Mouse (Mus musculus): ENCODE data around the gene Xpc. TPM values are rescaled to one million over a fixed set of nuclear protein-coding genes. Genes with fewer than 3 reads are reported as not detected.
"Not testable (repeated sequence)": the region's sequence is repeated elsewhere in the genome, so short reads cannot be mapped to it uniquely, and the experiment has no call there.

Gene Xpc
- polyA plus RNA-seq, 1 experiment from 2014 or later: 4.6 TPM

- ATAC-seq (ENCODE audit: low read depth) (no peak), DNase-seq (no peak)
- Histone ChIP-seq H3K4me2 (no peak overlapping the region), H3K9me3 (replicated peaks) (no peaks in the 10 kb centered on the region), H3K27ac (no peak overlapping the region), H3K4me1 (replicated peaks) (peaks cover 4% of the 10 kb centered on the region; the same call in 1 of the 2 replicates), H3K9ac (no peak overlapping the region), H3K4me3 (replicated peaks) (no peak overlapping the region), H3K36me3 (peaks cover 63% of the 10 kb centered on the region), H3K27me3 (no peaks in the 10 kb centered on the region)
- WGBS (ENCODE audit: insufficient replicate concordance): 71% methylated on average over 10 of the region's 10 CpGs
These were observed 25.8 kb downstream of the Xpc start for GRCm38 (mm10) chr6:91489872-91490271.

GRCm38 (mm10) chr6:91488496-91489212, 27.0 kb downstream of the Xpc start:
- no peak overlapping the region for H3K4me3 ChIP-seq (replicated peaks)
- no peaks in the 10 kb centered on the region for H3K9me3 ChIP-seq (replicated peaks)
- H3K27ac ChIP-seq: no peak overlapping the region
- H3K27me3 ChIP-seq: no peaks in the 10 kb centered on the region
- WGBS (ENCODE audit: insufficient replicate concordance): 59% methylated on average over 9 of the region's 9 CpGs
- H3K9ac ChIP-seq: no peak overlapping the region
- H3K36me3 ChIP-seq: peaks cover 75% of the 10 kb centered on the region
- peaks cover 4% of the 10 kb centered on the region; the same call in 1 of the 2 replicates for H3K4me1 ChIP-seq (replicated peaks)
- H3K4me2 ChIP-seq: no peak overlapping the region
- ATAC-seq (ENCODE audit: low read depth) (no peak), DNase-seq (no peak)

- H3K4me2 ChIP-seq: no peak overlapping the region
- H3K36me3 ChIP-seq: peaks cover 88% of the 10 kb centered on the region
- H3K4me3 ChIP-seq (replicated peaks): no peak overlapping the region
- no peaks in the 10 kb centered on the region for H3K9me3 ChIP-seq (replicated peaks)
- H3K27ac ChIP-seq: no peak overlapping the region
- H3K9ac ChIP-seq: no peak overlapping the region
- ATAC-seq (ENCODE audit: low read depth) (no peak), DNase-seq (no peak)
- peaks cover 4% of the 10 kb centered on the region; the same call in 1 of the 2 replicates for H3K4me1 ChIP-seq (replicated peaks)
- no peaks in the 10 kb centered on the region for H3K27me3 ChIP-seq
- WGBS (ENCODE audit: insufficient replicate concordance): 82% methylated on average over 15 of the region's 15 CpGs
These were observed 28.8 kb downstream of the Xpc start for GRCm38 (mm10) chr6:91486736-91487453.

- DNase-seq: no peak
- 83% methylated on average over 2 of the region's 2 CpGs for WGBS (ENCODE audit: insufficient replicate concordance)
- no peak for ATAC-seq (ENCODE audit: low read depth)
- Histone ChIP-seq H3K27me3 (no peaks in the 10 kb centered on the region), H3K4me2 (no peak overlapping the region), H3K4me3 (replicated peaks) (no peak overlapping the region), H3K27ac (no peak overlapping the region), H3K36me3 (peaks cover 97% of the 10 kb centered on the region), H3K9me3 (replicated peaks) (no peaks in the 10 kb centered on the region), H3K9ac (no peak overlapping the region), H3K4me1 (replicated peaks) (no peaks in the 10 kb centered on the region; the same call in 1 of the 2 replicates)
These were observed 32.3 kb downstream of the Xpc start for GRCm38 (mm10) chr6:91483371-91483770.

- no peak overlapping the region for H3K4me3 ChIP-seq (replicated peaks)
- DNase-seq: no peak
These were observed 39.1 kb downstream of the Xpc start for GRCm38 (mm10) chr6:91476541-91476940.

GRCm38 (mm10) chr6:91474441-91475190, 41.1 kb downstream of the Xpc start:
- Histone ChIP-seq H3K27ac (peak overlapping the region; percentile 58), H3K4me3 (replicated peaks) (peak overlapping the region; percentile 92), H3K4me2 (peak overlapping the region; percentile 95), H3K9ac (peak overlapping the region; percentile 86), H3K36me3 (peaks cover 39% of the 10 kb centered on the region), H3K9me3 (replicated peaks) (no peaks in the 10 kb centered on the region), H3K4me1 (replicated peaks) (peaks cover 47% of the 10 kb centered on the region), H3K27me3 (no peaks in the 10 kb centered on the region)
- no peak for ATAC-seq (ENCODE audit: low read depth)
- WGBS (ENCODE audit: insufficient replicate concordance): 61% methylated on average over 9 of the region's 9 CpGs
- DNase-seq: no peak

More at GRCm38 (mm10) chr6:91476541-91476940, 39.1 kb downstream of the Xpc start:
- no peak overlapping the region for H3K27ac ChIP-seq
- H3K4me2 ChIP-seq: no peak overlapping the region
- H3K9ac ChIP-seq: no peak overlapping the region
- ATAC-seq (ENCODE audit: low read depth): no peak
- 74% methylated on average over 2 of the region's 2 CpGs for WGBS (ENCODE audit: insufficient replicate concordance)
- H3K36me3 ChIP-seq: peaks cover 45% of the 10 kb centered on the region
- peaks cover 36% of the 10 kb centered on the region for H3K4me1 ChIP-seq (replicated peaks)
- no peaks in the 10 kb centered on the region for H3K9me3 ChIP-seq (replicated peaks)
- H3K27me3 ChIP-seq: no peaks in the 10 kb centered on the region

GRCm38 (mm10) chr6:91473805-91474440, 41.8 kb downstream of the Xpc start:
- Histone ChIP-seq H3K9me3 (replicated peaks) (no peaks in the 10 kb centered on the region), H3K9ac (peak overlapping the region; percentile 86), H3K4me2 (peak overlapping the region; percentile 95), H3K36me3 (peaks cover 37% of the 10 kb centered on the region), H3K27me3 (no peaks in the 10 kb centered on the region), H3K27ac (peak overlapping the region; percentile 58), H3K4me1 (replicated peaks) (peaks cover 52% of the 10 kb centered on the region), H3K4me3 (replicated peaks) (peak overlapping the region; percentile 92)
- DNase-seq (no peak), ATAC-seq (ENCODE audit: low read depth) (peak; percentile 11)
- under 1% methylated on average over 27 of the region's 27 CpGs for WGBS (ENCODE audit: insufficient replicate concordance)

GRCm38 (mm10) chr6:91472868-91473804, 42.6 kb downstream of the Xpc start, which contains the start of the genes Chchd4 and Tmem43:
TSS of gene Chchd4 (minus strand) at chr6:91473546.
TSS of gene Tmem43 (plus strand) at chr6:91473703.
- peak within 1 kb of the TSS; percentile 95 for H3K4me2 ChIP-seq
- peak; percentile 99 for DNase-seq
- H3K27ac ChIP-seq: peak within 1 kb of the TSS; percentile 87
- H3K4me3 ChIP-seq (replicated peaks): peak within 1 kb of the TSS; percentile 92
- peaks cover 53% of the 10 kb centered on the region for H3K4me1 ChIP-seq (replicated peaks)
- under 1% methylated on average over 74 of the region's 74 CpGs for WGBS (ENCODE audit: insufficient replicate concordance)
- ATAC-seq (ENCODE audit: low read depth): peak; percentile 97
- H3K9me3 ChIP-seq (replicated peaks): no peaks in the 10 kb centered on the region
- peaks cover 37% of the 10 kb centered on the region for H3K36me3 ChIP-seq
- peak within 1 kb of the TSS; percentile 93 for H3K9ac ChIP-seq
- no peaks in the 10 kb centered on the region for H3K27me3 ChIP-seq

GRCm38 (mm10) chr6:91472319-91472718, 43.4 kb downstream of the Xpc start:
- peak; percentile 13 for DNase-seq
- WGBS (ENCODE audit: insufficient replicate concordance): 4% methylated on average over 6 of the region's 6 CpGs

GRCm38 (mm10) chr6:91471427-91471826, 44.3 kb downstream of the Xpc start:
- peak overlapping the region; percentile 87; the same call in 1 of the 2 replicates for H3K27ac ChIP-seq
- peak overlapping the region; percentile 92 for H3K4me3 ChIP-seq (replicated peaks)
- not testable (repeated sequence) for H3K27me3 ChIP-seq; ATAC-seq (ENCODE audit: low read depth); H3K9me3 ChIP-seq (replicated peaks); DNase-seq
- H3K36me3 ChIP-seq: peaks cover 43% of the 10 kb centered on the region
- peak overlapping the region; percentile 95 for H3K4me2 ChIP-seq
- H3K4me1 ChIP-seq (replicated peaks): peaks cover 52% of the 10 kb centered on the region
- H3K9ac ChIP-seq: peak overlapping the region; percentile 93
- WGBS (ENCODE audit: insufficient replicate concordance): 84% methylated on average over 3 of the region's 3 CpGs

More at GRCm38 (mm10) chr6:91472319-91472718, 43.4 kb downstream of the Xpc start:
- no peak for ATAC-seq (ENCODE audit: low read depth)
- H3K27ac ChIP-seq: peak overlapping the region; percentile 87
- peaks cover 37% of the 10 kb centered on the region for H3K36me3 ChIP-seq
- H3K9me3 ChIP-seq (replicated peaks): no peaks in the 10 kb centered on the region
- H3K4me3 ChIP-seq (replicated peaks): peak overlapping the region; percentile 92
- H3K4me1 ChIP-seq (replicated peaks): peaks cover 53% of the 10 kb centered on the region
- peak overlapping the region; percentile 93 for H3K9ac ChIP-seq
- H3K27me3 ChIP-seq: no peaks in the 10 kb centered on the region
- peak overlapping the region; percentile 95 for H3K4me2 ChIP-seq

Data from liver, embryonic 13.5 days (tissue).